Mouse (Mus musculus) lung, postnatal 0 days (tissue): Measurements from ENCODE around the gene Lmntd1.

Experiments
- CTCF ChIP-seq: IDR thresholded peaks from 2 replicates; pipeline ENCODE4 v1.5.1; 2016; ENCODE audit warnings: antibody characterized with exemption, mild to moderate bottlenecking
- EP300 ChIP-seq: IDR thresholded peaks from 2 replicates; pipeline ENCODE4 v1.6.1; 2016; ENCODE audit warnings: antibody characterized with exemption, mild to moderate bottlenecking, control low read depth

- no peak for TF ChIP-seq EP300
- TF ChIP-seq CTCF: no peak
Measured at GRCm38 (mm10) chr6:145579761-145580160, 34.4 kb downstream of the Lmntd1 start.
